Mouse (Mus musculus) megakaryocyte, embryonic 14.5 days (primary cell): ENCODE data around the gene Stk10.

Source experiments
- FLI1 ChIP-seq: IDR thresholded peaks from 2 replicates; pipeline ENCODE4 v1.6.1; 2012; ENCODE audit warnings: low read length, inconsistent platforms, mixed read lengths
- GATA1 ChIP-seq: IDR thresholded peaks from 3 replicates; pipeline ENCODE4 v1.6.1; 2012; ENCODE audit warnings: mixed read lengths, low read length, inconsistent platforms, borderline replicate concordance

- TF ChIP-seq GATA1 (no peak), FLI1 (no peak)
Observed at GRCm38 (mm10) chr11:32531871-32532764, 987 bp upstream of the Stk10 start, which contains the start of gene Efcab9.
